Mouse (Mus musculus): ENCODE results near the gene Fbxl20. TPM values are rescaled to one million over a fixed set of nuclear protein-coding genes. Genes with fewer than 3 reads are reported as not detected.
"Not testable (repeated sequence)": the region's sequence is repeated elsewhere in the genome, so short reads cannot be mapped to it uniquely, and the experiment has no call there.

Gene Fbxl20
- polyA plus RNA-seq (2014; fragmentation: Nextera tagmentation; extraction: Ambion mirVana): 10.8 and 13.8 TPM in 2 replicates

DNA sequence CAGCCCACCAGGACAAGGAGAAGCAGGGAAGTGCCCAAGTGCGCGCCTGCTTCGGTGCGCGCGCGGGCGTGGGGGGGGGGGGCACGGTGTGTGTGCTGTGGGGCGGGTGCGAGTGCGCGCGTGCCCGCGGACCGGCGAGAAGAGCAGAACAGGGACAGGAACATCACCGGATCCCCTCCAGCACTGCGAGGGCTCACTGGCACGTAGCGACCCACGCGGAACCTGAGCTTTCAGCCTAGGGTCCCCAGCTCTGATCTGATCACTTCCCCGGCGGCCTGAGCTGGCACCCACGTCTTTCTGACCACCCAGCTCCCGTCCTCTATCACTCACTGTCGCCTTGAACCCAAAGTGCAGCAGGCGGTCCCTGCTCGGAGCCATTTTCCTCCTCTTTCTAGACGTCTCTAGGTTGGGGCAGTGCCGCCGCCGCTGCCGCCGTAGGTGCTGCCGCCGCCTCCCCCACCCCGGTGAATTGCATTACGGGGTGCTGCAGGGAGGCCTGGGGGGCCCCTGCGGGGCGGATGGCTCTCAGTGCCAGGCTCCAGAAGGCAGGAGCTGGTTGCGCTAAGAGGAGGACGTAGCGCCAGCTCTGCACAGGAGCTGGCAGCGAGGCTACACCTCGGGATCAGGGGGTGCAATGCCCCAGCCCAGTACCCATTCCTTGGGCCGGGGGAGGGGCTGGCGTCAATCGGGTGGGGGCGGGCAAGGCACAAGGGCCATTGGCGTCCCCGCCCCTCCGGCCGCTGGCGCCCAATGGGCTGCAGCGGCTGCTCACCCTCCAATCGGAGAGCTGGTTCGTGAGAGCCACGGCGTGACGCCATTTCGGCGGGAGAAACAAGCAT lies at the start of gene Fbxl20:
TSS of gene Fbxl20 (minus strand) at position 618 of the 839 bp plus-strand sequence.
- H3K9ac ChIP-seq (ENCODE audit: low read depth, low read length): peak within 1 kb of the TSS; percentile 92
- peak within 1 kb of the TSS; percentile 95 for H3K4me3 ChIP-seq (ENCODE audit: low read depth, low read length)
- DNase-seq (ENCODE audit: low spot score) (peak; percentile 85), ATAC-seq (replicated peaks; ENCODE audit: low FRiP score) (peak; percentile 85)
- H3K36me3 ChIP-seq (ENCODE audit: control insufficient read depth, insufficient read depth, low read length): peaks cover 3% of the 10 kb centered on the region; the same call in 1 of the 2 replicates
- H3K4me2 ChIP-seq: peak within 1 kb of the TSS; percentile 99
- WGBS: under 1% methylated on average over 46 of the region's 65 CpGs
- H3K9me3 ChIP-seq (ENCODE audit: control insufficient read depth, low read length): no peaks in the 10 kb centered on the region
- peaks cover 6% of the 10 kb centered on the region; the same call in 1 of the 2 replicates for H3K4me1 ChIP-seq (replicated peaks; ENCODE audit: control insufficient read depth, insufficient read depth, low read length)
- H3K27me3 ChIP-seq (replicated peaks; ENCODE audit: control insufficient read depth, insufficient read depth, low read length): no peaks in the 10 kb centered on the region
- H3K27ac ChIP-seq (ENCODE audit: low read depth, low read length): peak within 1 kb of the TSS; percentile 88

DNA sequence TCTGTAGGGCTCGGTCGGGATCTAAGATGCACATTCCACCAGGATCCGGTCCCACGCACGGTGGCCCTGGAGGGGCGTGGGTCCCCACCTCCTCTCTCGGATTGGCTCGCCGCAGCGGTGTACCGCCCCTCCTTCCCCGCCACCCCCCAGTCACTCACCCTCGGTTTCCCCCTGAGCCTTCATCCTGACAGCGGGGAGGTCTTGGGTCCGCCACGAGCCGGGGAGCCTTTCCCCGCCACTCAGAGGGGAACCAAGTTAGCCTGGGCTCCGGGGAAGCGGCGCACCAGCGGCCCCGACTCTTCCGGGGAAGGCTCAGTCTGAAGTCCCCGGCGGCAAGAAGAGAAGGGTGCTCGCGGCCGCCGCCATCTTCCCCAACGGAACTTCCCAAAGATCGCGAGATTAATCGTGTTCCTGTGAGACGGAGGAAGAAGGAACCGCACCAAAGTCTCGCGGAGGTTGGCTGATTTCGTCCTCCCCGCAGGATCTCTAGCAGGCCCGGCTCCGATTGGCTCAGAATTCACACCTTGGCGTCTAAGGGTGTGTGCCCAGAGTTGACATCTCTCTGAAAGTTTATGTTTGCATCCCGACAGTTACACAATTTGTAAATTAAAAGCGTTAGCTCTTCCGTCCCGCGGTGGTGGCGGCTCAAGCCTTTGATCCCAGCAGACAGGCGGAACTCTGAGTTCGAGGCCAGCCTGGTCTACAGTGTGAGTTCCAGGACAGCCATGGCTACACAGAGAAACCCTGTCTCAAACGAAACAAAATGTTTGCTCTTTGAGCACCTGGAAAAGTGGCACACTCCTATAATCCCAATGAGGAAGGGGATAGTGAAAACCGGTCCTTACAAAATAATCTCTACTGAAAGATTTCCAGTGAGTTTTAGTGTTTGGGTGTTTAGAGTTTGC lies 43.0 kb upstream of the Fbxl20 start, which contains the start of gene Med1:
TSS of gene Med1 (minus strand) at position 393 of the 905 bp plus-strand sequence.
- H3K27ac ChIP-seq (ENCODE audit: low read depth, low read length): peak within 1 kb of the TSS; percentile 81
- H3K36me3 ChIP-seq (ENCODE audit: control insufficient read depth, insufficient read depth, low read length): peaks cover 7% of the 10 kb centered on the region; the same call in 1 of the 2 replicates
- ATAC-seq (replicated peaks; ENCODE audit: low FRiP score): peak; percentile 95
- H3K4me2 ChIP-seq: peak within 1 kb of the TSS; percentile 81
- under 1% methylated on average over 53 of the region's 53 CpGs for WGBS
- peak within 1 kb of the TSS; percentile 86 for H3K9ac ChIP-seq (ENCODE audit: low read depth, low read length)
- H3K9me3 ChIP-seq (ENCODE audit: control insufficient read depth, low read length): no peaks in the 10 kb centered on the region
- peak within 1 kb of the TSS; percentile 83 for H3K4me3 ChIP-seq (ENCODE audit: low read depth, low read length)
- no peaks in the 10 kb centered on the region for H3K27me3 ChIP-seq (replicated peaks; ENCODE audit: control insufficient read depth, insufficient read depth, low read length)
- DNase-seq (ENCODE audit: low spot score): peak; percentile 90
- H3K4me1 ChIP-seq (replicated peaks; ENCODE audit: control insufficient read depth, insufficient read depth, low read length): peaks cover 3% of the 10 kb centered on the region; the same call in 1 of the 2 replicates

DNA sequence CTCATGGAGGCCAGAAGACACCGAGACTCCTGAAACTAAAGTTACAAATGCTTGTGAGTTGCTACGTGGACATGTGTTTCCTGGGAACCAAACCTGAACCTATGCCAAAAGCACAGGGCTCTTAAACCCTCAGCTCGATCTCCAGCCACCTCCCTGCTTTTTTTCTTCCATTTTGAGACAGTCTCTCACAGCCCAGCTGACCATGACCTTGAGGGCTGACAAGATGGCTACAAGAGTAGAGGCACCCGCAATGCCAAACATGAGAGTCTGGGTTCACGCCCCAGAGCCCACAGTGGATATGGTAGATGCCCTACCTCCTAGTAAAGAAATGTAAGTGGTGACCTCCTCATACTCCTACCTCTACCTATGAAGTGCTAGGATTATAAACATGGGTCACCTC lies 40.6 kb upstream of the Fbxl20 start:
- Histone ChIP-seq H3K27me3 (replicated peaks; ENCODE audit: control insufficient read depth, insufficient read depth, low read length) (no peaks in the 10 kb centered on the region), H3K9ac (ENCODE audit: low read depth, low read length) (no peak overlapping the region), H3K4me2 (no peak overlapping the region), H3K9me3 (ENCODE audit: control insufficient read depth, low read length) (no peaks in the 10 kb centered on the region), H3K4me3 (ENCODE audit: low read depth, low read length) (no peak overlapping the region), H3K4me1 (replicated peaks; ENCODE audit: control insufficient read depth, insufficient read depth, low read length) (peaks cover 3% of the 10 kb centered on the region; the same call in 1 of the 2 replicates), H3K36me3 (ENCODE audit: control insufficient read depth, insufficient read depth, low read length) (peaks cover 12% of the 10 kb centered on the region; the same call in 1 of the 2 replicates), H3K27ac (ENCODE audit: low read depth, low read length) (no peak overlapping the region)
- ATAC-seq (replicated peaks; ENCODE audit: low FRiP score) (no peak), DNase-seq (ENCODE audit: low spot score) (no peak)
- 92% methylated on average over 5 of the region's 5 CpGs for WGBS

DNA sequence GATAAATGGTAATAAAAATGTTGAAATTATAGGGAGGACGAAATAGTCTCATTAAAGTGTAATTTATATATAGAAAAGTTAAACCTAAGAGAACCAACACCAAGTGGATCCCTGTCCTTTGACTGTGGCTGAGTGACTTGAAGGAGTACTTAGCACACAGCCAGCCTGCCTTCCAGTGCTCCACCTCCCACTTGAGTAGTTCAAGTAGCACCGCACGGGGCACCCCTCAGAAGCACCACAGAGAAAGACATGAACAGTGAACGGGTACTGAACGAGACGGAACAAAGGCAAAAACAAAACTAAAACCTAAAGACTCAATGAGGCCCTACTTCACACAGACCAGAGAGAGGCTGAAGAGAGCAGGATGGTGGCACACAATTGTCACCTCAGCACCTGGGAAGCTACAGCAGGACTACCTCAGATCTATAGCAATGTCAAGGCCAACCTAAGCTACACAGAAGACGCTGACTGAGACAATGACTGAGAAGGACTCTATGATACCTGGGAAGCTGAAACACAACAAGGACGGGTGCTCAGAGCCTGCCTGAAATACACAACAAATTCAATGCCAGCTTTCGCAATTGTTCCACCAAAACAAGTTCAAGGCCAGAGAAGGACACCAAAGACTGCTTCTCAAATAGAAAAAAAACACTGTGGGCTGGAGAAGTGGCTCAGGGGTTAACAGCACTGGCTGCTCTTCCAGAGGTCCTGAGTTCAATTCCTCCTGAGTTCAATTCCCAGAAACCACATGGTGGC lies 37.6 kb upstream of the Fbxl20 start:
- no peak for ATAC-seq (replicated peaks; ENCODE audit: low FRiP score)
- peaks cover 3% of the 10 kb centered on the region; the same call in 1 of the 2 replicates for H3K4me1 ChIP-seq (replicated peaks; ENCODE audit: control insufficient read depth, insufficient read depth, low read length)
- no peaks in the 10 kb centered on the region for H3K27me3 ChIP-seq (replicated peaks; ENCODE audit: control insufficient read depth, insufficient read depth, low read length)
- peaks cover 30% of the 10 kb centered on the region for H3K36me3 ChIP-seq (ENCODE audit: control insufficient read depth, insufficient read depth, low read length)
- no peak overlapping the region for H3K4me2 ChIP-seq
- H3K9me3 ChIP-seq (ENCODE audit: control insufficient read depth, low read length): no peaks in the 10 kb centered on the region
- WGBS: 91% methylated on average over 9 of the region's 9 CpGs
- no peak overlapping the region for H3K27ac ChIP-seq (ENCODE audit: low read depth, low read length)
- no peak overlapping the region for H3K4me3 ChIP-seq (ENCODE audit: low read depth, low read length)
- no peak for DNase-seq (ENCODE audit: low spot score)
- H3K9ac ChIP-seq (ENCODE audit: low read depth, low read length): no peak overlapping the region

DNA sequence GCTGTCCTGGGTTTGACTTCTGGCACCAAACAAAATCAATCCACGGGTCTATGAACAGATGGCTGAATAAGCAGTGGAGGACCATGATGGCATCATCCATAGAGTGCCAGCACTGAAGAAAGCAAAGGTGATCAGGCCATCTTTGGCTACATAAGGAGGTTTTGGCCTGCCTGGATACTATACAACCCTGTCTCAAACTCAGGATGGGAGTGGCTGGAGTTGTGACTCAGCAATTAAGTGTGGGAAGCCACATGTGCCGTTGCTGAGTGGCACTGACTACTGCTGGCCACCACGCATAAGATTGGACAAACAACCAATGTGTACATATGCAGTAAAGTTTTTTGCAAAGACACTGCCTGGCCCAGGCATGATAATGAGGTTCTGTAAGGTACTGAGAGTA lies 31.9 kb upstream of the Fbxl20 start:
- not testable (repeated sequence) for ATAC-seq (replicated peaks; ENCODE audit: low FRiP score); H3K9ac ChIP-seq (ENCODE audit: low read depth, low read length); H3K27me3 ChIP-seq (replicated peaks; ENCODE audit: control insufficient read depth, insufficient read depth, low read length); H3K4me1 ChIP-seq (replicated peaks; ENCODE audit: control insufficient read depth, insufficient read depth, low read length); H3K4me2 ChIP-seq; DNase-seq (ENCODE audit: low spot score); H3K9me3 ChIP-seq (ENCODE audit: control insufficient read depth, low read length); H3K27ac ChIP-seq (ENCODE audit: low read depth, low read length); H3K4me3 ChIP-seq (ENCODE audit: low read depth, low read length)
- WGBS: 80% methylated on average over 3 of the region's 3 CpGs
- H3K36me3 ChIP-seq (ENCODE audit: control insufficient read depth, insufficient read depth, low read length): peaks cover 38% of the 10 kb centered on the region

DNA sequence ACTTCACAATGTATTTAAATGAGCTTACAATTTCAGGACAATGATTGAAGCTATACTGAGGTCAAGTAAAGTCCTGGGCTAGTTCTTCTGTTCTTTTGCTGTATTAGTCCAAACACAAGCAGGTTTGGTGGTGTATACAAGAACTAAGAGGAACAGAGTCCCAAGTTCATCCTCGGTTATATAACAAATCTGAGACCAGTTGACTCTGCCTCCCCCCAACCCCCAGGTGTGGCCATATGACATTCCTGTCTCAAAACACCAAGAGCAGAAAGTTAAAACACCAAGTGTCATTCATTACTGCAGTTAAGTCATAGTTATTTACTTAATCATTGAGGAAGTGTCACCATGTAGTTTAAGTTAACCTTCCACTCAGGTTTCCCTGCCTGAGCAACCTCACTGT lies 18.2 kb upstream of the Fbxl20 start:
- H3K36me3 ChIP-seq (ENCODE audit: control insufficient read depth, insufficient read depth, low read length): peaks cover 42% of the 10 kb centered on the region
- H3K9me3 ChIP-seq (ENCODE audit: control insufficient read depth, low read length): no peaks in the 10 kb centered on the region
- H3K4me2 ChIP-seq: no peak overlapping the region
- H3K4me1 ChIP-seq (replicated peaks; ENCODE audit: control insufficient read depth, insufficient read depth, low read length): no peaks in the 10 kb centered on the region
- DNase-seq (ENCODE audit: low spot score) (no peak), ATAC-seq (replicated peaks; ENCODE audit: low FRiP score) (no peak)
- no peaks in the 10 kb centered on the region for H3K27me3 ChIP-seq (replicated peaks; ENCODE audit: control insufficient read depth, insufficient read depth, low read length)
- no peak overlapping the region for H3K27ac ChIP-seq (ENCODE audit: low read depth, low read length)
- H3K4me3 ChIP-seq (ENCODE audit: low read depth, low read length): no peak overlapping the region
- 85% methylated on average over 1 of the region's 1 CpGs for WGBS
- no peak overlapping the region for H3K9ac ChIP-seq (ENCODE audit: low read depth, low read length)

DNA sequence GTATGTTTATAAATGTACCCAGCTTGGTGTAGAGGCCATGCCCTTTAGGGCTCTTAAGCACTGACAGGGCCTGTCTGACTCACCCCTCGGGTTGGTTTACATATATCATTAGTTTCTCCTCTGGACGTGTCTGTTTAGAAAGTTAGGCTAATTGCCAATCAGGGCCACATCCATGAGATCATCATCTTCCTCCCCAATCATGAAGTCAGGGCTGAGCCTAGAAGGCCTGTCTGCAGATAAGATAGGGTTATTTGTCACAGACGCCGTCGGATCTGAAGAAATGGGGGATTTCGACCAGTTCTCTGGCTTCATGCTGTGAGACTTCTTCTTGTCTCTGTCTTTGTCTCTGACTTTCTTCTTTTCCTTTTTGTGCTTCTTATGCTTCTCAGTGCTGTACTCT lies 4.9 kb upstream of the Fbxl20 start:
- Histone ChIP-seq H3K4me1 (replicated peaks; ENCODE audit: control insufficient read depth, insufficient read depth, low read length) (no peaks in the 10 kb centered on the region), H3K4me2 (no peak overlapping the region), H3K36me3 (ENCODE audit: control insufficient read depth, insufficient read depth, low read length) (peaks cover 27% of the 10 kb centered on the region), H3K4me3 (ENCODE audit: low read depth, low read length) (no peak overlapping the region), H3K27ac (ENCODE audit: low read depth, low read length) (no peak overlapping the region), H3K9me3 (ENCODE audit: control insufficient read depth, low read length) (no peaks in the 10 kb centered on the region), H3K9ac (ENCODE audit: low read depth, low read length) (no peak overlapping the region), H3K27me3 (replicated peaks; ENCODE audit: control insufficient read depth, insufficient read depth, low read length) (no peaks in the 10 kb centered on the region)
- no peak for DNase-seq (ENCODE audit: low spot score)
- ATAC-seq (replicated peaks; ENCODE audit: low FRiP score): no peak
- WGBS: 80% methylated on average over 6 of the region's 6 CpGs

- Histone ChIP-seq H3K9me3 (ENCODE audit: control insufficient read depth, low read length) (no peaks in the 10 kb centered on the region), H3K4me2 (peak overlapping the region; percentile 99), H3K27ac (ENCODE audit: low read depth, low read length) (no peak overlapping the region), H3K27me3 (replicated peaks; ENCODE audit: control insufficient read depth, insufficient read depth, low read length) (no peaks in the 10 kb centered on the region), H3K36me3 (ENCODE audit: control insufficient read depth, insufficient read depth, low read length) (peaks cover 4% of the 10 kb centered on the region; the same call in 1 of the 2 replicates), H3K4me1 (replicated peaks; ENCODE audit: control insufficient read depth, insufficient read depth, low read length) (peaks cover 6% of the 10 kb centered on the region; the same call in 1 of the 2 replicates), H3K9ac (ENCODE audit: low read depth, low read length) (no peak overlapping the region), H3K4me3 (ENCODE audit: low read depth, low read length) (peak overlapping the region; percentile 95)
- ATAC-seq (replicated peaks; ENCODE audit: low FRiP score): no peak
- no peak for DNase-seq (ENCODE audit: low spot score)
- WGBS: 8% methylated on average over 10 of the region's 10 CpGs
Measured at GRCm38 (mm10) chr11:98150625-98151156, 488 bp upstream of the Fbxl20 start.

Measured in liver, embryonic 11.5 days (tissue).